Mouse (Mus musculus) intestine, embryonic 14.5 days (tissue): Measurements from ENCODE around the gene Sypl. TPM values are rescaled to one million over a fixed set of nuclear protein-coding genes. Genes with fewer than 3 reads are reported as not detected.
A peak's percentile ranks its signal among the peaks of the same experiment; 100 is the strongest.

ENCODE experiments used
- ATAC-seq: fragments of 200-750 bp; cut with Nextera tagmentation; replicated peaks from 2 replicates; pipeline ENCODE4 v1.8.0; 2017; ENCODE audit warnings: low read depth, moderate number of reproducible peaks, moderate TSS enrichment, moderate library complexity; ENCODE audit not compliant: low FRiP score, low TSS enrichment
- DNase-seq: peaks from one replicate; pipeline ENCODE4 v3.0.0-alpha.2; 2018; ENCODE audit warnings: low spot score
- H3K27ac ChIP-seq: fragments of 300-500 bp; sonication (generic); 2 replicates; pipeline ENCODE4 v1.5.1; 2014; ENCODE audit warnings: low read depth, mild to moderate bottlenecking, control low read depth
- H3K27me3 ChIP-seq: fragments of 300-500 bp; sonication (generic); replicated peaks from 2 replicates; pipeline ENCODE4 v1.6.1; 2014; ENCODE audit warnings: low read length, control low read depth; ENCODE audit not compliant: control insufficient read depth, insufficient read depth
- H3K36me3 ChIP-seq: fragments of 300-500 bp; sonication (generic); 2 replicates; pipeline ENCODE4 v1.6.1; 2014; ENCODE audit warnings: low read length, control low read depth; ENCODE audit not compliant: control insufficient read depth, insufficient read depth
- H3K4me1 ChIP-seq: fragments of 300-500 bp; sonication (generic); replicated peaks from 2 replicates; pipeline ENCODE4 v1.6.1; 2014; ENCODE audit warnings: low read length, control low read depth, mixed read lengths; ENCODE audit not compliant: control insufficient read depth, insufficient read depth
- H3K4me2 ChIP-seq: fragments of 300-500 bp; sonication (generic); 2 replicates; pipeline ENCODE4 v1.6.1; 2014; ENCODE audit warnings: low read length
- H3K4me3 ChIP-seq: fragments of 300-500 bp; sonication (generic); 2 replicates; pipeline ENCODE4 v1.5.1; 2014; ENCODE audit warnings: low read depth, low read length, control low read depth, mixed read lengths
- H3K9ac ChIP-seq: fragments of 300-500 bp; sonication (generic); 2 replicates; pipeline ENCODE4 v1.6.1; 2014; ENCODE audit warnings: mild to moderate bottlenecking, low read length
- H3K9me3 ChIP-seq: fragments of 300-500 bp; sonication (generic); 2 replicates; pipeline ENCODE4 v1.6.1; 2016; ENCODE audit warnings: low read length, control low read depth; ENCODE audit not compliant: control insufficient read depth
- WGBS: fragments of 180-500 bp; shearing (Covaris S2); extraction: QIAGEN DNeasy Blood & Tissue Kit; methylation state at CpG from one replicate; pipeline ENCODE4 v1.1.7; 2014; 5-methylcytosine and 5-hydroxymethylcytosine counted together
- polyA plus RNA-seq: library from polyadenylated mRNA; unstranded; fragments of >200 nt; fragmentation: Nextera tagmentation; extraction: Ambion mirVana; gene quantifications from 2 replicates; pipeline ENCODE4 v1.2.1, GENCODE M21; 2014

Sypl gene
- polyA plus RNA-seq: 127 and 129 TPM in 2 replicates

GRCm38 (mm10) chr12:32953596-32954215, at the start of gene Sypl:
Gene Sypl (plus strand): TSS chr12:32953891.
- WGBS: under 1% methylated on average over 46 of the region's 52 CpGs
- Histone ChIP-seq H3K4me1 (peaks cover 15% of the 10 kb centered on the region), H3K27ac (peak within 1 kb of the TSS; percentile 97), H3K9ac (peak within 1 kb of the TSS; percentile 85), H3K36me3 (no peaks in the 10 kb centered on the region), H3K4me2 (peak within 1 kb of the TSS; percentile 73), H3K27me3 (no peaks in the 10 kb centered on the region), H3K4me3 (peak within 1 kb of the TSS; percentile 85), H3K9me3 (no peaks in the 10 kb centered on the region)
- peak; percentile 98 for ATAC-seq
- peak; percentile 97 for DNase-seq

GRCm38 (mm10) chr12:32909686-32910085, 44.0 kb upstream of the Sypl start:
- DNase-seq (no peak), ATAC-seq (no peak)
- H3K36me3 ChIP-seq: no peaks in the 10 kb centered on the region
- H3K4me2 ChIP-seq: no peak overlapping the region
- H3K4me3 ChIP-seq: no peak overlapping the region
- H3K9me3 ChIP-seq: no peaks in the 10 kb centered on the region
- peaks cover 5% of the 10 kb centered on the region; the same call in 1 of the 2 replicates for H3K4me1 ChIP-seq
- H3K27me3 ChIP-seq: no peaks in the 10 kb centered on the region
- no peak overlapping the region for H3K27ac ChIP-seq
- 61% methylated on average over 10 of the region's 10 CpGs for WGBS
- no peak overlapping the region for H3K9ac ChIP-seq

- peak overlapping the region; percentile 43 for H3K4me2 ChIP-seq
- no peak overlapping the region for H3K27ac ChIP-seq
- ATAC-seq (peak; percentile 60), DNase-seq (peak; percentile 79)
- WGBS: 10% methylated on average over 11 of the region's 11 CpGs
- no peaks in the 10 kb centered on the region for H3K36me3 ChIP-seq
- peaks cover 5% of the 10 kb centered on the region; the same call in 1 of the 2 replicates for H3K4me1 ChIP-seq
- H3K4me3 ChIP-seq: no peak overlapping the region; the same call in 1 of the 2 replicates
- no peaks in the 10 kb centered on the region for H3K9me3 ChIP-seq
- H3K9ac ChIP-seq: no peak overlapping the region
- H3K27me3 ChIP-seq: no peaks in the 10 kb centered on the region
Observed at GRCm38 (mm10) chr12:32910092-32910491, 43.6 kb upstream of the Sypl start.

- H3K27me3 ChIP-seq: no peaks in the 10 kb centered on the region
- H3K27ac ChIP-seq: no peak overlapping the region
- peak overlapping the region; percentile 43 for H3K4me2 ChIP-seq
- WGBS: 39% methylated on average over 15 of the region's 15 CpGs
- H3K36me3 ChIP-seq: no peaks in the 10 kb centered on the region
- no peak overlapping the region; the same call in 1 of the 2 replicates for H3K4me3 ChIP-seq
- ATAC-seq (no peak), DNase-seq (peak; percentile 71)
- peaks cover 5% of the 10 kb centered on the region; the same call in 1 of the 2 replicates for H3K4me1 ChIP-seq
- H3K9me3 ChIP-seq: no peaks in the 10 kb centered on the region
- H3K9ac ChIP-seq: no peak overlapping the region
Observed at GRCm38 (mm10) chr12:32910560-32911194, 43.0 kb upstream of the Sypl start.

GRCm38 (mm10) chr12:32911569-32911968, 42.1 kb upstream of the Sypl start:
- Histone ChIP-seq H3K4me2 (no peak overlapping the region), H3K4me1 (peaks cover 5% of the 10 kb centered on the region; the same call in 1 of the 2 replicates), H3K36me3 (no peaks in the 10 kb centered on the region), H3K9ac (no peak overlapping the region), H3K27me3 (no peaks in the 10 kb centered on the region), H3K9me3 (no peaks in the 10 kb centered on the region), H3K27ac (no peak overlapping the region), H3K4me3 (no peak overlapping the region)
- DNase-seq (no peak), ATAC-seq (no peak)
- 44% methylated on average over 4 of the region's 4 CpGs for WGBS

- no peak overlapping the region for H3K4me3 ChIP-seq
- no peaks in the 10 kb centered on the region for H3K36me3 ChIP-seq
- no peak overlapping the region for H3K9ac ChIP-seq
- H3K4me2 ChIP-seq: no peak overlapping the region
- 75% methylated on average over 5 of the region's 5 CpGs for WGBS
- no peaks in the 10 kb centered on the region for H3K9me3 ChIP-seq
- no peak for ATAC-seq
- DNase-seq: no peak
- H3K4me1 ChIP-seq: peaks cover 5% of the 10 kb centered on the region; the same call in 1 of the 2 replicates
- H3K27me3 ChIP-seq: no peaks in the 10 kb centered on the region
- H3K27ac ChIP-seq: no peak overlapping the region
Observed at GRCm38 (mm10) chr12:32912772-32913171, 40.9 kb upstream of the Sypl start.

GRCm38 (mm10) chr12:32918683-32919082, 35.0 kb upstream of the Sypl start:
- no peak for ATAC-seq
- H3K9ac ChIP-seq: no peak overlapping the region
- H3K4me2 ChIP-seq: no peak overlapping the region
- no peak for DNase-seq
- no peak overlapping the region for H3K27ac ChIP-seq
- no peak overlapping the region for H3K4me3 ChIP-seq
- no peaks in the 10 kb centered on the region for H3K27me3 ChIP-seq
- no peaks in the 10 kb centered on the region for H3K9me3 ChIP-seq
- H3K36me3 ChIP-seq: no peaks in the 10 kb centered on the region
- no peaks in the 10 kb centered on the region for H3K4me1 ChIP-seq
- WGBS: 67% methylated on average over 7 of the region's 7 CpGs

- no peaks in the 10 kb centered on the region for H3K4me1 ChIP-seq
- WGBS: 37% methylated on average over 3 of the region's 3 CpGs
- no peaks in the 10 kb centered on the region for H3K9me3 ChIP-seq
- H3K27me3 ChIP-seq: no peaks in the 10 kb centered on the region
- no peak overlapping the region for H3K27ac ChIP-seq
- H3K36me3 ChIP-seq: no peaks in the 10 kb centered on the region
- ATAC-seq: no peak
- no peak overlapping the region for H3K4me3 ChIP-seq
- no peak for DNase-seq
- H3K9ac ChIP-seq: no peak overlapping the region
- no peak overlapping the region for H3K4me2 ChIP-seq
Observed at GRCm38 (mm10) chr12:32919091-32919490, 34.6 kb upstream of the Sypl start.
